Mouse (Mus musculus) thymus, adult 2 months (tissue): ENCODE measurements around the gene Efnb2. TPM values are rescaled to one million over a fixed set of nuclear protein-coding genes. Genes with fewer than 3 reads are reported as not detected.
A peak's percentile ranks its signal among the peaks of the same experiment; 100 is the strongest.

ENCODE experiments used
- DNase-seq: peaks from one replicate; pipeline ENCODE4 v3.0.0; 2021
- H3K27ac ChIP-seq: fragments of 200-500 bp; 2 replicates; pipeline ENCODE4 v1.5.1; 2012; ENCODE audit warnings: low read length, control low read depth; ENCODE audit not compliant: control insufficient read depth, insufficient read depth
- H3K27me3 ChIP-seq: fragments of 200-500 bp; 2 replicates; pipeline ENCODE4 v1.6.1; 2012; ENCODE audit warnings: mild to moderate bottlenecking, low read length, moderate library complexity, mixed read lengths; ENCODE audit not compliant: control insufficient read depth, insufficient read depth
- H3K36me3 ChIP-seq: fragments of 200-500 bp; 2 replicates; pipeline ENCODE4 v1.6.1; 2012; ENCODE audit warnings: mild to moderate bottlenecking, low read length, moderate library complexity; ENCODE audit not compliant: control insufficient read depth, insufficient read depth
- H3K4me1 ChIP-seq: fragments of 200-500 bp; replicated peaks from 2 replicates; pipeline ENCODE4 v1.6.1; 2012; ENCODE audit warnings: low read length; ENCODE audit not compliant: control insufficient read depth, insufficient read depth
- H3K4me3 ChIP-seq: fragments of 200-500 bp; 2 replicates; pipeline ENCODE4 v1.5.1; 2012; ENCODE audit warnings: mild to moderate bottlenecking, low read length, control low read depth, moderate library complexity; ENCODE audit not compliant: control insufficient read depth, insufficient read depth
- CTCF ChIP-seq: fragments of 200-500 bp; IDR thresholded peaks from 2 replicates; pipeline ENCODE4 v1.5.1; 2012; ENCODE audit warnings: mild to moderate bottlenecking, control low read depth, low read length, moderate library complexity, borderline replicate concordance; ENCODE audit not compliant: control insufficient read depth, poor library complexity, insufficient read depth; ENCODE audit errors: extremely low read depth
- POLR2A ChIP-seq: fragments of 200-500 bp; IDR thresholded peaks from 2 replicates; pipeline ENCODE4 v1.6.1; 2012; ENCODE audit warnings: mild to moderate bottlenecking, low read length, control low read depth, moderate library complexity; ENCODE audit not compliant: control insufficient read depth, poor library complexity, insufficient read depth; ENCODE audit errors: extremely low read depth
- WGBS: fragments of 180-500 bp; shearing (Covaris S2); methylation state at CpG from one replicate; pipeline ENCODE4 v1.1.7; 2018; 5-methylcytosine and 5-hydroxymethylcytosine counted together
- polyA plus RNA-seq: library from polyadenylated mRNA; depleted of rRNA; stranded (reverse); fragments of >200 nt; gene quantifications from 2 replicates; pipeline ENCODE4 v1.2.3, GENCODE M21; 2012

Efnb2 gene
- polyA plus RNA-seq, 1 experiment = 17.8 TPM

DNA sequence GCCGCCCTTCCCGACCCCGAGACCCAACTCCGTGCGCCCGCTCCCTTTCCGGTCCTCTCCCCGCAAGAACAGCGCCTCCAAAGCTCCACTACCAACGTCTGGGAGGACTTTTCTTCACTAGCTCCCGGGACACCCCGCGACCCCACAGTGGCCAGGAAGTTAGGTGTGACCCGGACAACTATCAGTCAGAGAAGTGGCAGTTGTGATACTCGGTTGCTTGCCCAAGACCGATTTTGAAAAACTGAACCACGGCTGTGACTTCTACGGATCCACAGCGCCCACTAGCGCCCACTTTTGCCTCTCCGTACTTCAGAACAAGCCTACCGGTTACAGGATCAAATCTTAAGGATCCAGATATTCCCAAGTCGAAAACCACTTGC lies 707 bp upstream of the Efnb2 start:
- H3K4me1 ChIP-seq = peaks cover 11% of the 10 kb centered on the region
- H3K27ac ChIP-seq = no peak overlapping the region
- TF ChIP-seq CTCF = peak; percentile 60; the same call in 1 of the 2 replicates
- no peak for TF ChIP-seq POLR2A
- DNase-seq = peak; percentile 86
- WGBS = 1% methylated on average over 23 of the region's 23 CpGs
- H3K4me3 ChIP-seq = peak overlapping the region; percentile 58
- H3K36me3 ChIP-seq = peaks cover 6% of the 10 kb centered on the region
- H3K27me3 ChIP-seq = peaks cover 17% of the 10 kb centered on the region

DNA sequence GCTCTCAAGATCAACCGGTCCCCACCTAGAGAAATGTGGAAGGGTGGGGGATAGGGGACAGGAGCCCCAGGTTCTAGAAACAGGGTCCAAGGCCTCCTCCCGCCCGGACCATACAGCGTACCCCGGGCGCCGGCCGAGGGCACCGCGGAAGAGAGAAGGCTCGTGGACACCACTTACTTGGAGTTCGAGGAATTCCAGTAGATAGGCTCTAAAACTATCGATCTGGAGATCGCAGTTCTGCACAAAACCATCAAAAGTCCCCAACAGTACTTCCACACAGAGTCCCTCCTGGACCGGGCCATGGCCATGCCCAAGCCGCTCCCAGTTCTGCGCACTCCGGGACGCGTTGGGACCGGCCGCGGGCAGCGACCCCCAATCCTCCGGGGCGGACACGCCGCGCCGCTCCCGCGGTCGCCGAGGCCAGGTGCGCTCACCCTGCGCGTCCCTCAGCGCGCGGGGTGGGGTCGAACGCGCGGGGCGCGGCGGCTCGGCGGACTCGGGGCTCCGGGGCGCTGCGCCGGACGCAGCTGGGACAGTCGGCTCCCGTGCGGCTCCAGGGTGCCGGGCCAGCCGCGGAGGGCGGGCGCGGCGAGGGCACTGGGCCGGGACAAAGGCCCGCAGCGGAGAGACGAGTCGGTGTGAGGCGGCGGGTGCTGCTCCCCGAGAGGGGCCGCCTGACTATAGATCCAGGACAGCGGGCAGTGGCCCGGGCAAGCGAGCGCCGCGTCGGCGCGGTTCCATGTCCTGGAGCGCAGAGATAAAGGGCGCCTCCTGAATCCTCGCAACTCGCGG lies 539 bp downstream of the Efnb2 start:
- peak; percentile 34 for DNase-seq
- H3K27me3 ChIP-seq = peaks cover 17% of the 10 kb centered on the region
- TF ChIP-seq CTCF = no peak
- no peak for TF ChIP-seq POLR2A
- H3K4me3 ChIP-seq = peak overlapping the region; percentile 58
- peaks cover 11% of the 10 kb centered on the region for H3K4me1 ChIP-seq
- no peak overlapping the region for H3K27ac ChIP-seq
- WGBS = 1% methylated on average over 88 of the region's 88 CpGs
- no peaks in the 10 kb centered on the region for H3K36me3 ChIP-seq

DNA sequence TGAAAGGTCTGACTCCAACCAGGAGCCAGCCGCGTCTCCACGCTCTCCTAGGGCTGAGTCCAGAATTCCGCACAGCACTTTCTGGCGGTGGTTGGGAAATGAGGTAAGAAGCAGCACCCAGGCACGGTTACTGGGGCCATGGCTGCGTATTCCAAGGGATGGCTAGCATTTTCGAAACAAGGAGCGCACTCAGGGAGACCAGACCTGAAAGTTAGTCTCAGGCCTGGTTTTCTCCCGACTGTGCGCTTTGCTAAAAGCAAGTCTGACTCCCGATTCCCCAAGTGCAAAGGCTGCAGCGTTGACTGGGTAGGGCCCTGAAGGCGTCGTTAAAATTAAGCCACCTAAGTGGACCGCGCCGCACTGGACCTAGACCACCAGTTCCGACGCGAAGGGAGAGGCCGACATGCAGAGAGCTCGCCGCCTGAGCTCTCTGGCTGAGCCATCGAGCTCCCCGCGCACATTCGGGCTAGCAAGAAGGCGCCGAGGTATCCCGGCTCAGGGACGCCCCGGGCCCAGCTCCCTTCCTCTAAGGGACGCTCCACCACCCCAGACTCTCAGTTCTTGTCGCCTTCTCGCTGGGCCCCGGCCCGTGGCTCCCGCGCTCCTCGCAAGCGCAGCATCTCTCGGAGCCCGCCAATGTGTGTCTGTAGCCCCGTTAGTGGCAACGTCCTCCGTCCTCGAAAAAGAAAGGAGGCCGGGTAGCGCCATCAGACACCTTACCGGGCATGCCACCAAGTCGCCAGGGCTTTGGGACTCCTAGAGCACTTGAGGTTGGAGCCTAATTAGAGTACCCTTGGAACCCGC lies 1.3 kb downstream of the Efnb2 start:
- WGBS = 4% methylated on average over 53 of the region's 53 CpGs
- H3K4me1 ChIP-seq = peaks cover 11% of the 10 kb centered on the region
- no peaks in the 10 kb centered on the region for H3K36me3 ChIP-seq
- peak; percentile 17 for DNase-seq
- TF ChIP-seq CTCF (no peak), POLR2A (no peak)
- no peak overlapping the region for H3K27ac ChIP-seq
- peak overlapping the region; percentile 58 for H3K4me3 ChIP-seq
- peaks cover 17% of the 10 kb centered on the region for H3K27me3 ChIP-seq

DNA sequence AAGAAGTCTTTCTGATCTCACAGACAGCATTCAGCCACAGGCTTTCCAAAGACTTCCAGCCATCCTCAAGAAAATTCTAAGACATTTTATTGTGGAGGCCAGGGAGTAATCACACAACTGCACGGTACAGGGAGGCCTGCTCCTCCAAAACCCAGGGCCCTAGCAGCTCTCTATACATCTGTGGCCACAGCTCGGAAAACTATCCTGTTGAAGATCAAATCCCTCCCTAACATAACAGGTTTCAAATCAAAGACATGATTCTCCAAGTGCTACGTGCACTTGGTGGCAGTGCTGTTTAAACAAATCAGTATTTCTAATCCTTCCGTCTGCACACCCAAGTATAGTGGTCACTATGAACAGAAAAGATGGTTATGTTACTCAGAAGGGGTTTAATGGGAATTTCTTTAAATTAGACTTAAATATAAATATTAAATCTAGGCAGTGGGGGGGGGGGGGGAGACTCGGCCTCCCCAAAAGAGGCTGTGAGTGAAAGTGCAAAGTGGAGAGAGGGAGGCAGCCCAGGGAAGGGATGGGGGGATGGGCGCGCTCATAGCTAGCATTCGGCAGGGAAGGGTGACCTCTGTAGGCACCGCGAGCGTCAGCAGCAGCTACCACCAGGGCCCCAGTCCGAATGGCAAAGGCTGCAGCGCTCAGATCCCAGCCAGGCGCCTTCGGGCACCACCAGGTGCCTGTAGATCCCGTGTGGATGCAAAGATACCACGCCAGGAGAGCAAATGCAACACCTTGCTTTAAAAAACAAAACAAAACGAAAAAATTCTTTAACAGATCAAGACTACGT lies 2.4 kb downstream of the Efnb2 start:
- H3K27me3 ChIP-seq = peaks cover 17% of the 10 kb centered on the region
- TF ChIP-seq CTCF = no peak
- no peak for TF ChIP-seq POLR2A
- H3K36me3 ChIP-seq = no peaks in the 10 kb centered on the region
- DNase-seq = peak; percentile 37
- peaks cover 11% of the 10 kb centered on the region for H3K4me1 ChIP-seq
- WGBS = 20% methylated on average over 19 of the region's 19 CpGs
- 0 out of 2 replicates have a peak overlapping the region, but pooled peaks have one; percentile 6 for H3K4me3 ChIP-seq
- H3K27ac ChIP-seq = no peak overlapping the region

DNA sequence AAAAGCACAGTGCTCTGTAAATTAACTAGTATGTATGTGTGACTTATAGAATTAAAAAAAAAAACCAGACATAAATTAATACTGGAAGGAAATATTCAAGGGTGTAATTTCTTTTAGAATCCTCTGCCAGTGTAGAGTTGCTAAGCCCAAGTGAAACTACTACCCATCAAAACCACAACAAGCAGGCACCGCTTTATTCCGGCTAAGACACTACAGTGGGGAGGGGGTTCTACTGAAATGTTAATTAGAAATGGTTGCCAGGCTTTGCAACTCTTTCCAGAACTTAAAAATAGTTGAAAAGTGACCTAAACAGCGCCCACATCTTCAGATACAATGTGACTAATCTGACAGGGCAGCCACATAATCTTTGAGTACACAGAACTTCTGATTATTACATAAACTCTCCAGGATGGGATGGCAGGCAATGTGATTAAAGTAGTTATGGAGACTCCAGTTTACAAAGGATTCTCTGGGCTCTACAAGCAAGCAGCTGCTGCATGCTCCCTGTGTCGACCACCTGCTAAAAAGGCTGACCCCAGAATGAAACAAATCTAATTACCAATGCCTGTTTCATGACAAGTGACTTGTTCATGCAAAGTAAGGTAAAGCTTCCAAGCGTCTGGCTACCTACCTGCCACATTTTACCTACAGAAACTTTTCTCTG lies 3.2 kb downstream of the Efnb2 start:
- TF ChIP-seq CTCF (no peak), POLR2A (no peak)
- no peak for DNase-seq
- Histone ChIP-seq H3K27ac (no peak overlapping the region), H3K36me3 (no peaks in the 10 kb centered on the region), H3K4me1 (peaks cover 11% of the 10 kb centered on the region), H3K27me3 (peaks cover 17% of the 10 kb centered on the region), H3K4me3 (no peak overlapping the region)
- 88% methylated on average over 5 of the region's 5 CpGs for WGBS
